Mouse (Mus musculus): ENCODE results near the gene Fndc3a.

DNA sequence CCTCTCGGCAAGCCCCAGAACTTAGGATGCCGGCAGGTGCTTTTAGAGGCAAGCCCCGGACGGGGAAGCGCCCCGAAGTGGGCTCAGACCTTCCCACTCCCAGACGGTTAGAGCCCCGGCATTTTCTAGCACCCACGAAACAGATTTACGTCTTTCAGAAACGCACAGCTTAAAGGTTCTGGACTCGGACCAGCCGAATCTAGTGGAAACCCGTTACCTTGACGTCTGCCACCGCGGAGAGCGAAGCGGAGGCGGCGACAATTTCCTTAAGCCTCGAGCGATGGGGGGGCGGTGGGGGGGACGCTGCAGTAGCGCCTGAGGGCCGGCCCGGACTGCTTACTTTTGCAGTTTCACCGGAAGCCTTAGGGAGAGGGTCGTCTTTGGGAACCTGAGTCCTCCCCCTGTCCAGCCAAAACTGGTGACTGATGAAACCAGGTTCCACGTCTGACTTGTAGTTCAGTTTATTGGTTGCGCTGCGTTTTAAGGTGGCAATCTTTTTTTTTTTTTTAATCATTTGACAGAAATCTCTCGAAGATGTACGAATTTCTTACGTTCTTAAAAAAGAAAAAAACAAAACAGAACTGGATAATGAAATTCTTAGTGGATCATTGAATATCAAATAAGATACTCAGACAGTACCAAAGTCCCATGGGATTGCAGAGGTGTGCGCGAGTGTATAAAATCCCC, 681 bp upstream of the Fndc3a start:
- no peak for TF ChIP-seq CTCF (conservative IDR thresholded peaks at IDR 0.05; ENCODE audit: insufficient read depth, insufficient read length, low read depth, low read length)
- no peak for TF ChIP-seq POLR2A (IDR thresholded peaks at IDR 0.05; ENCODE audit: low read depth, low read length)
